Mouse (Mus musculus) myocyte (in vitro differentiated cells): ENCODE measurements at regions not wholly inside any gene's neighbourhood (a gene's known extent, or its start where the extent isn't known, plus 50 kb on each side); places are given as distances from the start of the nearest gene placed in this dataset.

Source experiments
- H3K27me3 ChIP-seq: one replicate; pipeline ENCODE4 v1.6.1; 2011; ENCODE audit not compliant: control insufficient read depth, insufficient read depth, insufficient read length
- H3K36me3 ChIP-seq: one replicate; pipeline ENCODE4 v1.6.1; 2011; ENCODE audit not compliant: control insufficient read depth, insufficient read depth
- H3K4me2 ChIP-seq: one replicate; pipeline ENCODE4 v1.6.1; 2011; ENCODE audit warnings: low read depth, control low read depth
- H3K4me3 ChIP-seq: one replicate; pipeline ENCODE4 v1.5.1; 2011; ENCODE audit warnings: mild to moderate bottlenecking, control low read depth, moderate library complexity
- H3K79me2 ChIP-seq: one replicate; pipeline ENCODE4 v1.6.1; 2011; ENCODE audit not compliant: control insufficient read depth, insufficient read depth
- H3ac ChIP-seq: one replicate; pipeline ENCODE4 v1.6.1; 2011; ENCODE audit not compliant: control insufficient read depth, insufficient read length
- CEBPB ChIP-seq: IDR thresholded peaks from 2 replicates; pipeline ENCODE4 v1.6.1; 2011; ENCODE audit warnings: mild to moderate bottlenecking, moderate library complexity; ENCODE audit not compliant: poor library complexity, insufficient read depth, severe bottlenecking
- E2F4 ChIP-seq: IDR thresholded peaks from one replicate; pipeline ENCODE4 v1.6.1; 2011; ENCODE audit warnings: mild to moderate bottlenecking, control low read depth, moderate library complexity; ENCODE audit not compliant: insufficient read depth
- MAX ChIP-seq: IDR thresholded peaks from one replicate; pipeline ENCODE4 v1.6.1; 2011; ENCODE audit warnings: low read depth, mild to moderate bottlenecking, control low read depth
- MYOD1 ChIP-seq, 3 experiments: IDR thresholded peaks; one replicate each; pipeline ENCODE4 v1.6.1; 2011; ENCODE audit warnings: control low read depth in 2 of 3, low read depth in 2 of 3, mild to moderate bottlenecking in 2 of 3, moderate library complexity in 1 of 3; ENCODE audit not compliant: insufficient read length in 2 of 3, control insufficient read depth in 1 of 3
- MYOG ChIP-seq, 3 experiments: IDR thresholded peaks; one replicate each; pipeline ENCODE4 v1.6.1; 2011; ENCODE audit warnings: control low read depth in 2 of 3, low read depth in 2 of 3, mild to moderate bottlenecking in 2 of 3; ENCODE audit not compliant: insufficient read length in 2 of 3, control insufficient read depth in 1 of 3, insufficient read depth in 1 of 3
- POLR2A ChIP-seq: IDR thresholded peaks from one replicate; pipeline ENCODE4 v1.6.1; 2011; ENCODE audit warnings: low read depth, mild to moderate bottlenecking, control low read depth, moderate library complexity; ENCODE audit not compliant: insufficient read length
- POLR2AphosphoS2 ChIP-seq: IDR thresholded peaks from one replicate; pipeline ENCODE4 v1.6.1; 2011; ENCODE audit warnings: low read depth, control low read depth; ENCODE audit not compliant: insufficient read length
- REST ChIP-seq: IDR thresholded peaks from one replicate; pipeline ENCODE4 v1.6.1; 2011; ENCODE audit warnings: mild to moderate bottlenecking, control low read depth, moderate library complexity; ENCODE audit not compliant: insufficient read depth, insufficient read length
- SRF ChIP-seq: IDR thresholded peaks from one replicate; pipeline ENCODE4 v1.6.1; 2011; ENCODE audit warnings: low read depth; ENCODE audit not compliant: control insufficient read depth, insufficient read length
- TCF12 ChIP-seq: IDR thresholded peaks from one replicate; pipeline ENCODE4 v1.6.1; 2011; ENCODE audit warnings: mild to moderate bottlenecking, control low read depth; ENCODE audit not compliant: poor library complexity, insufficient read depth, severe bottlenecking
- TCF3 ChIP-seq: IDR thresholded peaks from one replicate; pipeline ENCODE4 v1.6.1; 2011; ENCODE audit warnings: low read depth, control low read depth; ENCODE audit not compliant: insufficient read length
- USF1 ChIP-seq: IDR thresholded peaks from one replicate; pipeline ENCODE4 v1.6.1; 2011; ENCODE audit warnings: low read depth, mild to moderate bottlenecking, control low read depth, moderate library complexity

DNA sequence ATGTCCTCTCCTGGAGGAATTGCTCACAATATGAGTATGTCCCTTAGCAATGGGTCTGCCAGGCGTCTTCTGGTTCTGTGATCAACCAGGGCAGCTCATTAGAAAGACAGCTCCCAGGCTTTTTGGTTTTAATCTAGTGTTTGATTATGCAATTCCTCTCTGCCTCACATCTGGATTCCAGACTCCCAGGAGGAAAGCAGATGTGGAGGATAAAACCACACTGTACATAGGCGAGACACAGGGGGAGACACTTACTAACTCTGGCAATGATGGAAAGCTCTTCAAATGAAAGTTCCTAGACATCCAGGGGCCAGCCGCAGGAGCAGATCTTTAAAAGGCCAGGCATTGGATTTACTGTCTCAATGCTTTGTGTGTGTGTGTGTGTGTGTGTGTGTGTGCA, 116.4 kb upstream of the Tet2 start:
- Histone ChIP-seq H3K27me3 (no peaks in the 10 kb centered on the region), H3K36me3 (no peaks in the 10 kb centered on the region), H3ac (no peak overlapping the region), H3K79me2 (no peaks in the 10 kb centered on the region), H3K4me2 (no peak overlapping the region), H3K4me3 (no peak overlapping the region)
- 0 out of 2 replicates have a peak, but pooled peaks have one; percentile 4 for TF ChIP-seq CEBPB
- no peak for TF ChIP-seq POLR2AphosphoS2
- no peak for TF ChIP-seq USF1

DNA sequence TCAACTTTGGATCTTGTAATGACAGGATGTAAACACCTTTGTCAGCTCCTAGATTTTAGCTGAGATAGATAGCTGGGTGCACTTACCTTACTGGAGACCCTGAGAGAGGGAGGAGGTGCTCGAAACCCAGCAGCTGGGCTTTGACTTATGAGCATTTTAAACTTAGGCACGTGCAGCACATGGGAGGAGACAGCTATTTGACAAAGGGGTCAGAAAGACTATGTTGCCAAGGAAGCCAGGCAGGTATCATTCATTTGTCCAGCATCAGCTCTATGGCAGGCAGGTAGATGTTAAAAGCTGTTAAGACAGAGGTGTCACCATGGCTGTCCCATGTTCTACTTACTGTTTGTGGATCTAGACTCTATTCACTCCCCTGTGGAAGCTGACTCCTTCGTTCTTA, 120.0 kb upstream of the Tet2 start:
- Histone ChIP-seq H3K27me3 (no peaks in the 10 kb centered on the region), H3K79me2 (no peaks in the 10 kb centered on the region), H3K4me2 (no peak overlapping the region), H3K4me3 (no peak overlapping the region), H3ac (no peak overlapping the region), H3K36me3 (no peaks in the 10 kb centered on the region)
- TF ChIP-seq POLR2A (no peak), SRF (no peak), E2F4 (no peak), CEBPB (no peak), TCF12 (no peak), MYOG (IDR thresholded peaks at IDR 0.05; ENCODE audit: control insufficient read depth in 1 of 3, insufficient read depth in 1 of 3, insufficient read length in 2 of 3, low read depth in 2 of 3) (no peak)

DNA sequence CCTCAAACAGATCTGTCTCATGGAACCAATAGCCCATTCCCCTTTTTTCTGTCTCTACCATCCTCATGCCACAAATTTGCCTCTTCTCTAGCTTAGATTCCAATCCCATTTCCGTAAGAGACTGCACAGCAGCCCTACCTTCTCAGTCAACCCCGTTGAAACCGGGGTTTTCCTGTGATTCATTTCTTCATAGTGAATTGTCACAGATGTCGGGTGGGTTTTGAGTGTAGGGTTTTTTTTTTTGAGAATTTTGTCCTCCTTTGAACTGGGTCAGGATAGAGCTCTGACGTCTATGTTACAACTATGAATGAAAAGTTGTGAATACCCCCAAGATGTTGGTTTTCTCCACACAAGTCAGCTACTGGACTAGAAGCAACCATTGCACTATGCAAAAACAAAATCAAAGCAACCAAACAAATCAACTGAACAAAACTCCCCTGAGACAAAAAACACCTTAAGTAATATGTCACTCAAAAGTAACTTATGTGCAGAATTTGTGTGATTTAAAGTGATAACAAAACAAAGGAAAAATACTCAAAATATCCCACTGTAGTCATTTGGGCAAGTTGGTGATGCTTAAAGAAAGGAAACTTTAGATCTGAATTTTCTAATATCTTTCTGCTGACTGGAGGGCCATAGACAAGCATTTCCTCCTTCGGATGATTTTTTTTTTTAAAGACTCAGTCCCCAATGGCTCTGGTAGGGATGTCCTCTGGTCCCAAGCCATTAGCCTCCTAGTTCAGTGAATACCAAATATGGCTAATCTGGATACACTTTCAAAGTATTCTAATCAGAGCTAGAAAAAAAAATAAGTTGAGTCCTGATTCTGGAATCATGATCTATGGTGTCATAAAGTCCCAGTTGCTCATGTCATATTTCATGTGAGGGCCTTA, 120.7 kb upstream of the Tet2 start:
- H3K4me2 ChIP-seq, result no peak overlapping the region
- TF ChIP-seq SRF (no peak), CEBPB (no peak), E2F4 (no peak), POLR2A (no peak), MAX (no peak), MYOD1 (IDR thresholded peaks at IDR 0.05; ENCODE audit: control insufficient read depth in 1 of 3, insufficient read length in 2 of 3, low read depth in 2 of 3) (no peak), MYOG (IDR thresholded peaks at IDR 0.05; ENCODE audit: control insufficient read depth in 1 of 3, insufficient read depth in 1 of 3, insufficient read length in 2 of 3, low read depth in 2 of 3) (no peak)
- H3K36me3 ChIP-seq, result no peaks in the 10 kb centered on the region

DNA sequence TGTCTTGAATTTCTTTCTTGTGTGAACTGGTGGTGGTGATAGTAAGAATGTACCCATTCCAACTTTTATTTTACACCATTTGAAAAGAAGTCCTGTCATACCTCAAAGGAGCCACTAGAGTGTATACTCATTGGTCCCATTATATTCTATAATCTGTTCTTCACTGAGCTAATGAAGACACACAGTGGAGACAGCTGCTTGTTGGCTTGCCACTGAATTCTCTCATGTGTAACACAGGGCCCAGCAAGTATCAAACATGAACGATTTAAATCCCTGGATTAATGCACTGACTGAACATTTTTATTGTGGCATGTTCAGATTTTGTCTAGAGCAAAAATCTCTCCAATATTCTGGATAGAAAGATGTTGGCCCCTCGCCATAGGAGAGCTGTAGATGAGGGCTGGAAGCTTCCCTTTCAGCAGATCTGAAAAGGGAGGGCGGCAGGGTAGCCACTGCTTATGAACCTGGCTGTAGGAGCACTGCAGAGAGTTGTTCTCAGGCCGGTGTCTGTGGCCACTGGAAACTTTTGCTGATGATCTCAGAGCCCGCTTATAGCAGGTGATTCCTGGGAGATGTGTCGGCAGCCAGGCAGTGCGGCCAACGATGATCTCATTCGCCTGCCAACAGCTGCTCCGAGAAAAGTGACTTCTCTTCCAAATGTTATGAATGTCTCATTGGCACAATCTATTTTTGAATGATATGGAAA, 128.0 kb upstream of the Tet2 start:
- no peak overlapping the region for H3ac ChIP-seq
- H3K4me2 ChIP-seq, result peak overlapping the region; percentile 70
- TF ChIP-seq POLR2A, result no peak
- peak; percentile 72 to 94 (median 92) for TF ChIP-seq MYOG (IDR thresholded peaks at IDR 0.05; ENCODE audit: control insufficient read depth in 1 of 3, insufficient read depth in 1 of 3, insufficient read length in 2 of 3, low read depth in 2 of 3)
- TF ChIP-seq POLR2AphosphoS2, result no peak
- TF ChIP-seq TCF3, result no peak
- peak; percentile 55 for TF ChIP-seq TCF12
- TF ChIP-seq MAX, result no peak
- no peak for TF ChIP-seq USF1
- no peak for TF ChIP-seq REST
- TF ChIP-seq E2F4, result no peak
- peak; percentile 86 to 95 (median 88) for TF ChIP-seq MYOD1 (IDR thresholded peaks at IDR 0.05; ENCODE audit: control insufficient read depth in 1 of 3, insufficient read length in 2 of 3, low read depth in 2 of 3)
- no peak for TF ChIP-seq CEBPB
- TF ChIP-seq SRF, result no peak
- no peak overlapping the region for H3K4me3 ChIP-seq
- no peaks in the 10 kb centered on the region for H3K79me2 ChIP-seq
- H3K36me3 ChIP-seq, result no peaks in the 10 kb centered on the region
- H3K27me3 ChIP-seq, result no peaks in the 10 kb centered on the region

More for the DNA sequence above, 120.7 kb upstream of the Tet2 start:
- no peak overlapping the region for H3K4me3 ChIP-seq
- H3K27me3 ChIP-seq, result no peaks in the 10 kb centered on the region
- no peak overlapping the region for H3ac ChIP-seq
- H3K79me2 ChIP-seq, result no peaks in the 10 kb centered on the region

DNA sequence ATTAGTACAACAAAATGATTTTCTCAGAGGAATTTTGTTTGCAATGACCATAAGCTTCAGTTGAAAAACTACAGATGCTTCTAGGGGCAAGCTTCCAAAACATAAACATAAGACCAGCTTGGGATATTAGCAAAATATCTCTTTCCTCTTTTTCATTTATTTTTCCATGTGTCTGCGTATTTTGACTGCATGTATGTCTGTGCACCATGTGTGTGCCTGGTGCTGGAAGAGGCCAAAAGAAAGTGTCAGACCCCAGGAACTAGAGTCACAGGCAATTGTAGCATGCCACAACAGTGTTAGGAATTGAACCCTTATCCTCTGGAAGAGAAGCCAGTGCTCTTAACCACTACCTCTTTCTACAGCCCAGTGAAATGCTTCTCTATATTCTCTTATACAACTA, 133.0 kb upstream of the Tet2 start:
- no peaks in the 10 kb centered on the region for H3K27me3 ChIP-seq
- TF ChIP-seq USF1 (no peak), E2F4 (no peak), TCF12 (no peak), MYOG (IDR thresholded peaks at IDR 0.05; ENCODE audit: control insufficient read depth in 1 of 3, insufficient read depth in 1 of 3, insufficient read length in 2 of 3, low read depth in 2 of 3) (no peak), TCF3 (no peak), MYOD1 (IDR thresholded peaks at IDR 0.05; ENCODE audit: control insufficient read depth in 1 of 3, insufficient read length in 2 of 3, low read depth in 2 of 3) (no peak), REST (no peak), SRF (no peak), POLR2A (no peak)
- H3K79me2 ChIP-seq, result no peaks in the 10 kb centered on the region
- no peaks in the 10 kb centered on the region for H3K36me3 ChIP-seq
- H3ac ChIP-seq, result no peak overlapping the region
- no peak overlapping the region for H3K4me3 ChIP-seq
- no peak overlapping the region for H3K4me2 ChIP-seq
